Mouse (Mus musculus) lung, postnatal 14 days (tissue): Measurements from ENCODE around the gene Fap.

Experiments
- DNase-seq: peaks from one replicate; pipeline ENCODE4 v3.0.0; 2021

Gene Fap

DNA sequence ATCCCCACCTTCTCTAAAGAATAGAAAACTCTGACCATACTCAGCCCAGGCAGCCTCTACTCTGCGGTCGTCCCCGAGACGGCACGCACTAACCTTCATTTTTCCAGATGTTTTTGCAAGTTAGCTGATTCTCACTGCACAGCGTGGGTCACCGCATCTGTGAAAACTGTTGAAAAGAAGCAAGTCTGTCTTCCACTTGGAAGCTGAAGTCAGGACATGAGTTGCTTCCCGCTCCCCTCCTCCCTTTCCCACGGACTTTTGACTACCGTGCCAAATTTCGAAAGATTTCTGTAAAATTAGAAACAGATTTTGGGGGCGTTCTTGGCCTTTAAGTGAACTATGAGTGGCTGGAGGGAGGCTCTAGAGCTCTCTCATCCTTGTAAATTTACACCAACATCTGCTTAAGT, at the start of gene Fap:
Gene Fap, minus strand, starts transcription at position 323 of the 407 bp plus-strand sequence.
- no peak for DNase-seq

DNA sequence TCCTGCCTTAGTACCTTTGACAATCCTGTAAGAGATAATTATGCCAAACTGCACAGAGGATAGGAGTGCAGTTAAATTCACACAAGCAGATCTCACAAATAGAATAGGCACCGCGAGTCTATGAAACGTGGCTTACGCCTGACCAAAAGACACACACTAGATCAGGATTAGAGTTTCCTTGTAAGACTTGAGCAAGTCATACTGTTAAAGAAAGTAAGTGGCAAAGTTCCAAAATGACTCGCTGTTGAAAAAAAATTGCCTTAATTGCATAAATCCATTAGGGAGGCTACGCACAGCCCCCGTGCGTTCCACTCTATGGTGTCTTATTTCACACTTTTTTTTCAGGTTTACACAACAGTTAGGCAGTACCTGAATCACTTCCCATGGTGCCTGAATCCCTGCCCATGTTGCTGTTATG, 49.2 kb upstream of the Fap start:
- no peak for DNase-seq

DNA sequence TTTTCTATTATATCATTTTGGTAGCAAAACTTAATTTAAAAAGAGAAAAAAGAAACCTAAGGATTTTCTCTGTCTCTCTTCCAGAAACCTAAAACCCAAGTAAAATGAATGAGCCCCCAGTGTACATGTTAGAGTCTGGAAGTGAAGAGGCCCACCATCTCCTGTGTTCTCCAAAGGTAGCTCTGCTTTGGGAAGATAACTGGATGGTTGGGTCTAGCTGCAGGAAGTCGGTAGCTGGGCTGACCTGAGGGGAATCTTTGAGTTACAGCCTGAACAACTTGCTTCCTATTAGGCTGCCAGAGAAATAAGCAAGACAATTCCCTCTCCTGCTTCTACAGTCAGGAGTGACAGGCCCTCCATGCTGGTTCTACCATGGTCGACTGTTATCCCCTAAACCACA, 45.8 kb upstream of the Fap start:
- no peak for DNase-seq

DNA sequence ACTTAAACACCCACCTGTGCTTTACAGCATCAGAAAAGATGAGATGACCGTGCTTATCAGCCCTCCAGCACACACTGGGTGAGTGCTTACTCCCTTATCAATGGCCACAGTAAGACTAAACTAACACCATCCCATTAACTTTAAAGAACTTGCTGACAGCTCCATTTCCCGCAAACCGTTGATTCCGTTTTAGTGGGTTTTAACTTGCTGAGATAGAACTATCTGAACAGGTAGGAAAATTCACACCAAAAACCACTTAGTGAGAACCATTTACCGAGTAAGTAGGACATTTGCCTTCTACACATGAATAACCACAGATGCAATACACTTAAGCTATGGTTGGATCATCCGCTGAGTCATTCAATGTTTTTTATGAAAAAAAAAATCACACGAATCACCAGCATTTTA, 45.1 kb upstream of the Fap start:
- DNase-seq = no peak

GRCm38 (mm10) chr2:62613133-62613532, 39.3 kb upstream of the Fap start:
- no peak for DNase-seq

DNA sequence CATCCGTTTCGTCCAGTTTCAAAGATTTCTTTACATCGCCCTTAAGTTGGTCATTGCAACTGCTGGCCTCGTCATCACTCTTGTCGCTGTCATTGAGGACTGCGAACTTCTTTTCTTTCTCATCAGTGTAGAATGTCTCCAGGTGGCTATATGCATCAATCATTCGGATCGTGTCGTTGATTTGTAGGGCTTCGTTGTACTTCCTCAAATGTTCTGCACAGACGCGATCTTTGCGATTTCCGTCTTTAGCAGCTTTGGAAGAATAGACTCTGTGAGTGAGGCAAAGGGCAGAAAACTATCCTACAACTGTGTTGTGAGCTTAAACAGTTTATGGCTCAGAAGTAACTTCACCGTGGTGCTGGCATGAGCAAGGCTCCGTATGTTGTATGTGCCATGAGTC, 32.3 kb upstream of the Fap start:
- no peak for DNase-seq

DNA sequence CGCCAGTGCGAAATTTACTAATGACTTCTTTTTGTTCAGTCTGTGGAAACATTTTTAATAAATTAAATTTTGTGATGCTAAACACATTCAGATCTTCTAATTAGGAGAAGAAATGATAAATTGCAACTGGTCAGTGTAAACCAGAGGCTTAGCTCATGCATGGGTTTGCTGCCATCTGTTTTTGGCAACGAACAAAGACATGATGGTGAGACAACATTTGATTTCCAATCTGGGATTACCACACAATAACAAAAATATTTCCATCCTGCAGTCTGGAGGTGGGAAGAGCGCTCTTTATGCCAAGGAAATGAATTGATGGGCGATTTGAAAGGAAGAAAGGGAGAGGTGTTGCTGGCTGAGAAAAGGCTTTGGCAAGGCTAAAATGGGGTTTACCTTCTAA, 29.7 kb upstream of the Fap start:
- no peak for DNase-seq

- DNase-seq = no peak
Measured at GRCm38 (mm10) chr2:62596586-62596985, 22.7 kb upstream of the Fap start.

- DNase-seq = no peak
Measured at GRCm38 (mm10) chr2:62594491-62594890, 20.6 kb upstream of the Fap start.

DNA sequence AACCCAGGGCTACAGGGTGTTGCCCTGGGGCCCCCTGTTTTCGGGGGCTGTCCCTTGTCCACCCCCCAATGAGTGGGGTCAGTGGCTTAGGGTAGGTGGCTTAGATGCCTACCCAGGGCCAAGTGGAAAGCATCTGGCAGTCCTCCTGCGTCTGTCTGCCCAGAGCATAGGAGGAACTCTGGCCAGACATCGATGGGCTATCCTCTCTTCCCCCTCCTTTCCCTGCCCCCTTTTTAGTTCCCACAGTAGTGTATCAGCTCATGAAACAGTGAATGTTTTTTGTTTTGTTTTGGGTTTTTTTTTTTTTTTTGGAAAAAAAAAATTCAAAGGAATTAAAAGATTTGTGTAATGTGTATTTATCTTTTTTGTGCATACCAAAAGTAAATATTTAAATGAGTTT, 17.7 kb upstream of the Fap start:
- no peak for DNase-seq

- no peak for DNase-seq
Measured at GRCm38 (mm10) chr2:62589333-62589732, 15.5 kb upstream of the Fap start.

DNA sequence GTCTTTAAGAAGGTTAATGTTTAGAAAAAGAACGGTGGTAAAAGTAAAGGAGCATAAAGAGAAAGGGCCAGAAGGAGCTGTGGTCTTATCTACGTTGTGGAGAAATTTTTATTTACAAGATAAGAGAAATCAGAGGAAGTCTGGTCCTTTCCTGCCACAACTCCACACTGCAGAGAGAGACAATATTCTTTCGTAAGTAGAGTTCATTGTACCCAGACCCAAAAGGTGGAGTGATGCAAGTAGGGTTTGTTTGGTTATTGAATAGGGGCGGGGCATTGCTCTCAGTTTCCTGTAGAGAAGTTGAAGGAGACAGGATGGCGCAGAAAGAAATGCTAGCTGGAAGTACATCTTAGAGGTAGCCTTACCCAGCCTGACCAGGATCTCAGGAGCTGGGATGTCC, 11.9 kb upstream of the Fap start:
- no peak for DNase-seq

- DNase-seq = no peak
Measured at GRCm38 (mm10) chr2:62574962-62575361, 1.1 kb upstream of the Fap start.

DNA sequence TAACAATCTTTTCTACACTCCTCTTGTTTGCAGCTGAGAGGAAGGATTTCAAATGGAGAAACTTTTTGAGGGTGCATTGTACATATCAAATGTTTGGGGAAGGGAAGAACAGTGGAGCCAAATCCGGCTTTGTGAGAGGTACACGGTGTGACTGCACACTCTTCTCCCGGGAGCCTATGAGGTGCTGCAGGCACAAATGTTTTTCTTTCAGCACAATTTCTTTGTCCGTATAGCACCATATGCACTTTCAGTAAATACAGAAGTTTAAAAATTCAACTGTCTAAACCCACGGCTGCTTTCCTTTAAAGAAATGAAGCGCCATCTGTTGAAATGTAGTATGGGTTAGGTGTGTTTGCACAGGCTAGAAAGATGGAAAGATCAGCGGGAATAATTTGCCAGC, 375 bp upstream of the Fap start:
- no peak for DNase-seq

GRCm38 (mm10) chr2:62573099-62573752, 649 bp downstream of the Fap start:
- no peak for DNase-seq

- DNase-seq = no peak
Measured at GRCm38 (mm10) chr2:62564687-62565086, 9.2 kb downstream of the Fap start.

DNA sequence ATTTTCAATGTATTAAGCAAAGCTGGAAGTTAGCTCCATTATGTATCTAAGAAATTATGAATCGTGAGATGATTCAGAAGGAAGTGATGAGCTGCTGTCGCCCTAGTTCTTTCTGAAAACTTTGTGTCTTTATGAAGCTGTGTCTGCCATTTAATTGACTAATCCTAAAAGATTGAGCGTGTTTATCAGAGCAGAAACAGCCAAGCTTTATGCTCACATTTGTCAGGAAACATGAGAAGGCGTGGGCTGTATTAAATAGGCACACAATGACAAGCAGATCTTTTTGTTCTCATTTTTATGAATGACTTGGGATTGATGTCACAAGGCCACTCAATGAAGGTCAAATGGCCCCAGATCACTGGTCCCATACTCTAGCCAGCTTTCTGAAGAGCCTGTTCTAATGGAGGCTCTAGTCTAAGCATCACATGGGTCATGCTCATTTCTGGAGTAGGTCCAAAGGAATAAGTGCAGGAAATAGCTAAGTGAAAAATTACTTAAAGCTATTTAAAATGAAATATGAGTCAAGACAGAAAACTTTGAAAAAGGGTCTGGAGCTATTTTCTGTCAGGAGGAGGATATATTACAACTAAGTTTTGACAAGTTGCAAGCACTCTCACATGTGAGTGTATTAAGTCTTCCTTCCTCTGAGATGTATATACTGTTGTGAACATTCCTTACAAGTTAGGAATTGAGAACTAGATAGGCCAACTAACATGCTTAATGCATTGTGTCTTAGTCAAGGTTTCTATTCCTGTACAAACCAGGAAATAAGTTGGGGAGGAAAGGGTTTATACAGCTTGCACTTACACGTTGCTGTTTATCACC, 11.0 kb downstream of the Fap start:
- no peak for DNase-seq

DNA sequence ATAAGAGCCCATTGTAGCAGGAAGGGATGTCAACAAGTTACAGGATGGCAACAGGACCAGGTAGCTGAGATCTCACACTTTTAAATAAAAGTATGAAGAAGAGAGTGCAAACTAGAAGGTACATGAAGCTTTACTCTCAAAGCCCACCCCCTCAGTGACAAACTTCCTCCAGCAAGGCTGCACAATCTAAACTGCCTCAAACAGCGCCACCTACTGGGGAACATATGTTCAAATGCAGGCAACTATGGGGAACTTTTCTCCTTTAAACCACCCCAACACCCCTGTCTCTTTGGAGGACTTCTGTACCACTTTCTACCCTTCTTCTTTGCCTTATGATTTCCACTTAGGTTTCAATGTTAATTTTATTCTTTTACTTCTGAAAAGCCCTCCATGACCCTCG, 16.5 kb downstream of the Fap start:
- DNase-seq = no peak

GRCm38 (mm10) chr2:62556349-62556748, 17.5 kb downstream of the Fap start:
- no peak for DNase-seq

GRCm38 (mm10) chr2:62549659-62550058, 24.2 kb downstream of the Fap start:
- no peak for DNase-seq

GRCm38 (mm10) chr2:62549131-62549530, 24.7 kb downstream of the Fap start:
- no peak for DNase-seq

- no peak for DNase-seq
Measured at GRCm38 (mm10) chr2:62548104-62548503, 25.8 kb downstream of the Fap start.

DNA sequence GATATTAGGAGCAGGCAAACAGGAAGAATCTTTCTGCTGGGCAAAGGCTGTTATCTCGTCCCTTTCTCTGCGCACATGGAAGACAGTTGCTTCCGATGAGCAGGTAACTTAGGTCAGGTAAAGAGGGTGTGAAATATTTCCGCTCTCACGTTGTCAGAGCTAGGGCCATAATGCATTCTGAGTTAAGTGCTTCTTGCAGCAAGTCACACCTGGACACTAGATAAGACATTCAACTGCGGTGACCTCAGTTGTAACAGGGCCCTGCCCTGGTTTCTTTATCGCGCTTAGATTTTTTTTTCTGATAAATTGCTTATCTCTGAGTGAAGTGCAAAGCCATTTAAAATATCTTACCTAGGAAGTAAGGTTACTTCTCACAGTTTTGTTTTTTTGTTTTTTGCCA, 38.4 kb downstream of the Fap start:
- DNase-seq = no peak

- DNase-seq = no peak
Measured at GRCm38 (mm10) chr2:62531065-62531464, 42.8 kb downstream of the Fap start.

GRCm38 (mm10) chr2:62526399-62526798, 47.5 kb downstream of the Fap start:
- DNase-seq = no peak
